Mouse (Mus musculus) brain, adult 2 months (tissue): Measurements from ENCODE around the gene Gm28308.
A peak's percentile ranks its signal among the peaks of the same experiment; 100 is the strongest.

Experiments used
- DNase-seq: peaks from one replicate; pipeline ENCODE4 v3.0.0; 2011; ENCODE audit warnings: low read depth, low spot score

The Gm28308 gene

GRCm38 (mm10) chr6:52220003-52220864 lies 7.1 kb upstream of the Gm28308 start:
- no peak for DNase-seq

DNA sequence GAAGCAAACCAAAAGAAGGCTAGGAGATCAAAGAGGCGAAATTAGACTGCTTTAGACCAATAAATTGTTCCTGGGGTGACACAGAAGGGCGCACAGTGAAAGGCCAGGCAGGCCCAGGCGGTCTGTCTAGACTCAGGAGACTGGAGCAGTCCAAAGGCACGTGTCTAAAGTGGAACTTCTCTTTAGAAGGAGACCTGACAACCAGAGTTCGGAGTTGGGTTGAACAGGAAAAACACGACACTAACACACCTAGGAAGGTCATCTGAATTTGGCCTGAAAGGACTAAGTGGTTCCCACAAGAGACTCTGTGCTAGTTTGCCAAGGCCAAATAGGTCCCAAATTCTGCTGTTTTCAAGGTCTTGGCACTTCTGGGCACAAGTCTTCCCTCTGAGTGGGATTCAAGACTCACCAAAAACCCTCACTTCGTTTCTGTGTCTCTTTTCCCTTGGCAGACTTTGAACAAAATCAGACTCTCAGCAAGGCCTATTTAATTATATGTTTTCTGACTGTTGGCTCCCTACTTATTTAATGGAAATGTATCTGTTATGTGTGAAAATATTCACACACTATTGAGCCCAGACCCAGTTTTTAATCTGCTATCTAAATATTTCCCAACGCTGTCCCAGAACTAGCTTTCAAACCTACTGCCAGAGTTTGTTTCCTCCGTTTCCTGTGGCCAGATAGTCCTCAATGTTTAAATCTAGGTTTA lies 6.2 kb upstream of the Gm28308 start:
- no peak for DNase-seq

GRCm38 (mm10) chr6:52218643-52219215 lies 5.6 kb upstream of the Gm28308 start:
- no peak for DNase-seq

DNA sequence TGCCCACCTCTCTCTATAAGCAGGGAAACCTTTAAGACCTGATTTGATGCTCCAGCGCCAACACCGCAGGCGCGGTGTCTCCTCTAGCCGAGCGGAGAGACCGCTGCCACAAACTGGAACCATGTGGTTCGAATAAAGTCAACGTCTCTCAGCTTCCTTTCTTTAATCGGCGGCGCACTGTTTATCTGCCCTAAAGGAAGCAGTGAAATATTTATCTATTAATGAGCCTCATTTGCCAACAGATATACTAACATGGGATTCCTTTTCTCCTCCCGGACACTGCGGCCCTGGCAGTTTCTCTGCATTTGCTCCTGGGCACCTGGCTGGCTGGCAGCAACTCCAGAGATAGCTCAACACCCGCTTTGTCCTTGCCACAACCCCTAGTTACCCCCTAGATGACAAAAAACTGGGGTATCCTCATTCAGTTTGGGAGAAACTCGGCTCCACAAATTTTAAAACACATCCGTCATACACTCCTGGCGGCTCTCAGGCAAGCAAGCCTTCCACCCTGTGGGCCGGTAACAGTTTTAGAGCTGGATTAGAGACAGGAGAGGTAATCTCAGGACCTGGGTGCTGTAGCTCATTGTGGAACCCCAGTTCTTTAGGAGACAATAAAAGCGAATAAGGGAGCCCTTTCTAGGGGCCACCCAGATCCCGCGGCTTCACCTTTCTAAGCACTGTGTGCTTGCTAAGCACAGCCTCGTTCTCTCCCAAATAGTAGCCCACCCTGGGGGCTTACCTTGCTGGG lies 4.9 kb upstream of the Gm28308 start:
- no peak for DNase-seq

GRCm38 (mm10) chr6:52217459-52217768 lies 4.3 kb upstream of the Gm28308 start:
- no peak for DNase-seq

DNA sequence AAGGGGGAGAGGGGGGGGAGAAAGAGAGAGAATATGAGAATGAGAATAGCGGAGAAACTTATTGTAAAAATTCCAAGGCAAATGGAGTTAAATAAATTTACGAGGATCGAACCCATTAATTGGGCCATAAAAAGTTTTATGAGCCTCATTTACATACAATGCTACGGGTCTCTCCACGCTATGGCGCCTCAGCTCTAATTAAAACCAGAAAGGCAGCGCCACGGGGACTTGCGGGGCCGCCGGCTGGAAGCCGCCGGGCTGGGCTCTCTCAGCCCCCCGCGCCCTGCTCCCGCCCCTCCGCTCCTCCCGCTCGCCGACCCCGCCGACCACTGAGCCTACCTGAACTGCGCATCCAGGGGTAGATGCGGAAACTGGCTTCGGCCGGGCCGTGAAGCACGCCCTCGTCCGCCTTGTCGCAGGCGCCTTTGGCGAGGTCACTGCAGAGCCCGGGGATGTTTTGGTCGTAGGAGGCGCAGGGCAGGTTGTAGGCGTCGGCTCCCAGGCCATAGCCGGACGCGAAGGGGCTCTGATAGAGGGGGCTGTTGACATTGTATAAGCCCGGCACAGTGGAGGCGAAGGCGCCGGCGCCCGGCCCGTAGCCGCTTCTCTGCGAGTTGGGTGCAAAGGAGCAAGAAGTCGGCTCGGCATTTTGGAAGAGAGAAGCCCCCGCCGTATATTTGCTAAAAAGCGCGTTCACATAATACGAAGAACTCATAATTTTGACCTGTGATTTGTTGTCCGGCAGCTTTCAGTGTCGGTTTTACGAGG lies 3.7 kb upstream of the Gm28308 start:
- no peak for DNase-seq

GRCm38 (mm10) chr6:52215771-52216535 lies 2.8 kb upstream of the Gm28308 start:
- DNase-seq = no peak

GRCm38 (mm10) chr6:52215070-52215469 lies 1.9 kb upstream of the Gm28308 start:
- no peak for DNase-seq

GRCm38 (mm10) chr6:52214271-52214670 lies 1.1 kb upstream of the Gm28308 start:
- no peak for DNase-seq

GRCm38 (mm10) chr6:52212556-52213118 lies 502 bp downstream of the Gm28308 start:
- no peak for DNase-seq

- DNase-seq = no peak
These were observed 1.2 kb downstream of the Gm28308 start for GRCm38 (mm10) chr6:52211961-52212360.

DNA sequence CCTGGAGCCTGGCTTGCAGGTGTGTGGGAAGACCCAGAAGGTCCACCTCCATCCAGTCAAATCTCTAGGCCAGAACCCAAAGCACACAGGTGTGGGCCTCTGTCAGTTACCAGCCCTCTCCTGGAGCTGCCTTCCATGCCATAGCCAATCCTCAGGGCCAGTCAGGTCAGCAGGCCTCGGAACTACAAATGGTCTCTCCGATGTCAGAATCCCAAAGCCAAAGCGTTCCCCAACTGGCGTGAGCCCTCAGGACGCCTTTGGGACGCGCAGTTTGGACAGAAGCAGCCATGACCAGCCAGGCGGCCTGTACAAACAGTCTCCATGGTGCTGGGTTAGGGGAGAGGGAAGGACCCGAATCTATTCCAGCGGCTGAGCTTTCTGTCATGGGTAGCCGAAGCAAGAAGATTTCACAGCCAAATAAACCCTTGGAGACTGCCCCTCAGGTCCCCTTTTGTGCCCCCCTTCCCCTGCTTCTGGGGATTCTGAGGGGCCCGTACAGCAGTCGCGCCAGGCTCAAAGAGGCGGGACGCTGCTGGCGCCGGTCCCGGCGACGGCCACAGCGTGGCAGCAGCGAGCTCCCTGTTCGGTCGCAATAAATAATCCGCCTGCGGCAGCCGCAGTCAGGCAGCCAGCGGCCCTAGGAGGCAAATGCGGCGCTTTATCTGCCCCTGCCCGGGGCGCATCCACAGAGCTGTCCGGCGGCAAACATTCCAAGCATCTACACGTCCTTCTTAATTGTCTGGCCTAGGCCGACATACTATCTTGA lies 1.8 kb downstream of the Gm28308 start:
- peak; percentile 61 for DNase-seq

DNA sequence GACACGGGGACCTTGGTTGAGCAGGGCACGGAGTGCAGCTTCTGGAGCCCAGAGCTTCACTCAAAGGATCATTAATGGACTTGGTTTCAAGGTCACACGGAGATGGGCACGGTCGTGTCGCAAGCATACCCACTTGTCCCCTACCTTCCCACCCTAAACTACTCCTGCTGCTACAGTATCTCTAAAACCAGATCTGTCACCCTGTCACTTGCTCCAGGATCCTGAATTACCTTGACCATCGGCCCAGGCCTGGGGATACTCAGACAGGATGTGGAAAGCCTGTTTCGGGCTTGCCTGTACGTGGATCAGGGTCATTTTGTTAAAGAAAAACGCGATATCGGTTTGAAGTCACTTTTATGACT lies 3.5 kb downstream of the Gm28308 start:
- no peak for DNase-seq

GRCm38 (mm10) chr6:52208868-52209684 lies 4.1 kb downstream of the Gm28308 start:
- no peak for DNase-seq

DNA sequence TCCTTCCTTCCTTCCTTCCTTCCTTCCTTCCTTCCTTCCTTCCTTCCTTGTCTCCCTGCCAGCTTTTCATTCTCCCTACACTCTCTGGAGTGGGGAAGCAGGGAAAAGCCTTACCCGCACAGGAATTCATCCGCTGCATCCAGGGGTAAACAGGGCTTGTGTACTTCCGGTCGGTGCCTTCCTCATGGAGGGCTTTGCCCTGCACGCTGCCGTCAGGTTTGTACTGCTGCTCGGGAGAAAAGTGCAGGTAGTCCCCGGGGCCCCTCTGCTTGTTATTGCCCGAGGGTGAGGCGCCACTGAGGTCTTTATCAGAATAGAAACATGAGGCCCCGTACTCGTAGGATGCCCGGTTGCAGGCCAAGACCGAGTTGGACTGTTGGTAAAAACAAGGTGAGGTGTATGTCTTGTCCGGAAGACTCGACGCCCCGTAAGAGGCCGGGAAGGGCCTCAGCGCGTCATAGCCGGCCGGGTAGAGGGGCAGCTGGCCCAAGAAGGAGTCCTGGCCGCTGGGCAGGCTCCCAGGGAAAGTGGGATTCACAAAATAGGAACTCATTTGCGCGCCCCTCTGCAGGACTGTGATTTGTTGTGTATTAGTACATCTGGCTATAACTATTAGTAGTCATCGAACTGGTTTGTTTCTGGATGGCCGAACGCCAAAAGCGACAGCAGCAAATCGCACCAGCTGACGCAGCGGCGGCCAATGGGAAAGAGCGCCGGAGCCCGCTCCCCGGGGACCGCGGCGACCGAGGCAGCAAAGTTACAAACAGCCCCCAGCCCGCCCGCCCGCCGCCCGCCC lies 4.9 kb downstream of the Gm28308 start, which contains the start of gene Hoxa6:
TSS of gene Hoxa6 (minus strand) at position 651 of the 796 bp plus-strand sequence.
- no peak for DNase-seq

DNA sequence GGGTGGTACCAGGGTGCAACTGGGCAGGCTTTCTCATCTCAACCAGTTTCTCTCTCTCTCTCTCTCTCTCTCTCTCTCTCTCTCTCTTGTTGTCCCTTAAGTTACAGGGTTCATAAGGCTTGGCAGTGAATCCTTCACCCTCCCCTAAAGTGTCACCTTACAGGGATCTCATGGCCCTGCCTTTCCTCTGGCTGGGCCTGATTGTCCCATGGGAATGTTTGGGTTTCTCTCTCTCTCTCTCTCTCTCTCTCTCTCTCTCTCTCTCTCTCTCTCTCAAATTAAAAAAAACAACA lies 5.5 kb downstream of the Gm28308 start:
- DNase-seq = no peak

DNA sequence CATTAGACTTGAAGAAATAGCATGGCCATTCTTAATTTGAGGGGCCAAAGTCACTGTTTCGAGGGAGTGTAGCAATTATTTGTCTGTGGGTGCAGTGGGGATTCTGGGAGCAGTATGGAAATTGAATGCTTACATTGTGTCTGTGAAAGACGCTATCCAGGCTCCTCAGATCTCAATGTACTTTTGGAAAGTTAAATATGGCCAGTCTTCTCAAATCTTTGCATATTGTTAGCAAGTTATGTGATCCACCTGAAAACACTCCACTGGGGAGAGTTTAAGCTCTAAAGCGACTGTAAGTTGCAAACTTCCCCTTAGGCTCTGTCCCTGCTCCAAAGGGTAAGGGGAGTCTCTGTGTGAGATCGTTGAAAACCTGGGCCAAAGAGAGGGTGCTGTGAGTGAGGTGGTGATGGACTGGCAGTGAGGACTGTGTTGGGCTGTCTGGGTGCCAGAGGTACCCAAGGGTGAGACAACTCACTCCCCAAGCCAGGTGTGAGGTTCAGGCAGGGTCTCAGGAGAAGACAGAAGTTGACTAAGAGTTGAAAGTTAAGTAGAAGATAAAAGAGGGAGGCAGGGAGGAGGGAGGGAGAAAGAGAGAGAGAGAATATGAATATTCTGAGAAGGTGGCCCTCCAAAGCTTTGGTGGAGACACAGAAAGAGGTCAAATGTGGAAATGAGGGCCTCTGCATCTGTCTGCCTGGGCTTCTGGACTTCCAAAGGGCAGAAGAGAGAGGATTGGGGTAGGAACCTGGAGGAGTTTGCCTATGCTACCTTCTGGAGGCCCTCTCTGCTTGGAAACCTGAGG lies 6.1 kb downstream of the Gm28308 start:
- DNase-seq = no peak
